Mouse (Mus musculus) heart, postnatal 14 days (tissue): ENCODE results near the gene Casc1. TPM values are rescaled to one million over a fixed set of nuclear protein-coding genes. Genes with fewer than 3 reads are reported as not detected.

ENCODE experiments used
- DNase-seq, 2 experiments: peaks; one replicate each; pipeline ENCODE4 v3.0.0; 2021 to 2022
- intact Hi-C: fragments of 180-260 bp; cut with DNase I; formaldehyde crosslinking; loops from one replicate; pipeline ENCODE4 v1.15.1; 2025
- total RNA-seq, 2 experiments: library from RNA; stranded (reverse); gene quantifications; 2 replicates each; pipeline ENCODE4 v1.2.3; 2021

The Casc1 gene
- total RNA-seq, 2 experiments from 2014 or later, result 0.76 to 0.86 TPM

- DNase-seq, result peak in 1 of 2 experiments; percentile 15
- intact Hi-C loops, result loop anchor here (1.0 to 5.0 kb wide), 2 partner anchors 37 to 131 kb away; no protein-coding TSS in a partner anchor
These were observed 637 bp downstream of the Casc1 start for GRCm38 (mm10) chr6:145210056-145210680.

DNA sequence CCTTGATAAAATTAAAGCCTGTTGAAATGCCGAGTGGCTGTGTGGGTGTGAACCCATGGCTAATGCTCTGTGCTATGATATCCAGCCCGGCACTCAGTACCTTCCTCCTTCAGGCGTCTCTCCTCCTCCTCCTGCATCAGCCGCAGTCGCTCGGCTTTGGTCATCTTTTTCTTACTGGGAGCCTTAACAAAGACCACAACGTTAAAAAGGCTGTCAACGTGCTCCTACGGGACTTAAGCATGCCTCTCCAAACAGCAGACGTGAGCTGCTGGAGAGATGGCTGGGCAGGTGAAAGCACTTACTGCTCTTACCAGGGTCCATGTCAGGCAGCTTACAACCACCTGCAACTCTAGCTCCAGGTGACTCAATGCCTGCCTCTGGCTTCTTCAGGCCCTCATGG is 5.7 kb downstream of the Casc1 start:
- intact Hi-C loops, result no loop called here
- DNase-seq, result no peak

DNA sequence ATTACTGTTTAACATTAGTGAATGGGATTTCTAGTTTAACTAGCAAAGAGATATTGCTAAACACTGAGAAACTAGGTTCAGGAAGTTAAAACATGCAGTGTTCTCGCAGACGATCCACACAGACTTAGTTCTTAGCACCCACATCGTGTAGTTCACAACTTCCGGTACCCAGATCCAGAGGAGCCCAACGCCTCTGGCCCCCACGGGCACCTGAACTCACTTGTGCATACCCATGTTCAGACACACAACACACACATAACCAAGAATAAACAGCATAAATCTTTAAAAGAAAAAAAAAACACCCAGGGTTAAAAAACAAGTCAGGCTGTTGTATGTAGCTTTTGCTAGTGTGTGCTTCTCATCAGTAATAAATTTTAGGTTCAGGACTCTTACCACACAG is 6.4 kb downstream of the Casc1 start:
- DNase-seq, result no peak
- intact Hi-C loops, result no loop called here

- DNase-seq, result no peak
- intact Hi-C loops, result no loop called here
These were observed 8.2 kb downstream of the Casc1 start for GRCm38 (mm10) chr6:145202432-145203125.

- intact Hi-C loops, result no loop called here
- DNase-seq, result no peak
These were observed 12.7 kb downstream of the Casc1 start for GRCm38 (mm10) chr6:145197949-145198686.

DNA sequence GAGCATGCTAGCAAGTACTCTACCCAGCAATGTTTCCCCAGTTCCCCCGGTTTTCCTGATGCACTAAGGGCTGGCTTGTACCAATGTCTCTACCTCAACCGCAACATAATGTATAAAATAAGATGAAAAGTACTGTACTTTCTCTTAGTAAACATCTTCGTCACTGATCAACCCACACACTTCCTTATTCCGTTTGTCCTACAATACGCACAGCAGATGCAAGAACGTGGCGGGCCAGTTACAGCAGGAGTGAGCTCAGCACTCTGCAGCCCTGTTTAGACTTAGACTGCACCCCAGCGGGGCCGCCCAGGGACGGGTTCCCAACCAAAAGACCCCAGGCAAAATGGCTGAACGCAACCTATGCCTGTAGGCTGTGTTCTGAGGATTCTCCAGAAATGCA is 17.4 kb downstream of the Casc1 start:
- no peak for DNase-seq
- intact Hi-C loops, result no loop called here

GRCm38 (mm10) chr6:145193038-145193437 is 17.8 kb downstream of the Casc1 start:
- no peak for DNase-seq
- intact Hi-C loops, result no loop called here

DNA sequence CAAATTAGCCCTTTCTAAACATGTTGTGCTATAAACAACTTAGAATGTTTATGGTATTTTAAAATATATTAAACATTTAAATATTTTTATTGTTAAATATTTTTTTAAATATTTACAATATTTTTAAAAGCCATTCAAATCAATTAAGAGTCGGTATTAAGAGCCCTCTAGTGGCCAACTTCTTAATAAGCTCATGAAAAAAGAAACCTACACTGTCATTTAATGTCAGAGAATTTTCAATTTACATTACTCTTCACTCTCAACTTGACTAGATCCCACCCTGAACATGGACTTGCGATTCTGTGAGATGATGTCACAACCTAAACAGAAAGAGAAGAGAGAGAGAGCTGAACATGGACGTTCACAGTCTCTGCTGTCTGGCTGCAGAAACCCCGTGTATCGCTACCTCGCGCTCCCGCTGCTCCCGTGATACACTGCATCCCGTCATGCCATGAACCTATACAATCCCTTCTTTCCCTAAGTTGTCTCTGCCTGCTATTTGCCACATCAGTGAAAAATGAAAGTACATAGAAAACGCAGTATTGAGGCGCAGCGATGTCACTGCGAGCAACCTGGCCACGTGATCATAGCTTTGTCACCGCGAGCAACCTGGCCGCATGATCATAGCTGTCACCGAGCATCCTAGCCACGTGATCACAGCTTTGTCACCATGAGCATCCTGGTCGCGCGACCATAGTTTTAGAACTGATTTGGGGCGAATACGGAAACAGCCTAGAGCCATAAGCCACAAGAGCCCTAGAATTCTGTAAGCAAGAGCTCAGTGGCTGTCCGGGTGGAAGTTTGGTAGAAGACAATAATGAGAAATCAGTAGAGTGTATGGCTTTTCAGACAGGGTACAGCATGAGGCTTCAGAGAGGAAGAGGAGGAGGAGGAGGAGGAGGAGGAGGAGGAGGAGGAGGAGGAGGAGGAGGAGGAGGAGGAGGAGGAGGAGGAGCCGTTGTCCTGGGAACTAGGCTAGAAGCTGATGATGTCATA is 23.4 kb downstream of the Casc1 start:
- DNase-seq, result no peak
- intact Hi-C loops, result loop anchor here (1.0 kb wide), 1 partner anchor 98 kb away; no protein-coding TSS in a partner anchor

DNA sequence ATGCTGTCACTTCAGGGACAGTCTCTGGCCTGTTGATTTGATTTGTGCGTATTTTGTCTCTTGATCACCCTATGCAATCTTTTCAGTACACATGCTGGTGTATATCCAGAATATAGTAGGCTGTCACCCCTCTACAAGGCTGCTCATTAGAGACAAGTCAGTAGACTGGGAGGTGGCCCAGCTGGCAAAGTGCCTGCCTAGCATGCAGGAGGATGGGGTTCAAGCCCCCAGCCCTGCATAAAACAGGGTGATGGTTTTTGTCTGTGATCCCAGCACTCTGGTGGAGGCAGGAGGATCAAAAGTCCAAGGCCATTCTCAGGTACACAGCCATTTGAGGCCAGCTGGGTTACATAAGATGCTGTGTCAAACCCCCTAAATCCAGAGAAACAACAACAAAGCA is 24.7 kb downstream of the Casc1 start:
- no peak for DNase-seq
- intact Hi-C loops, result no loop called here

DNA sequence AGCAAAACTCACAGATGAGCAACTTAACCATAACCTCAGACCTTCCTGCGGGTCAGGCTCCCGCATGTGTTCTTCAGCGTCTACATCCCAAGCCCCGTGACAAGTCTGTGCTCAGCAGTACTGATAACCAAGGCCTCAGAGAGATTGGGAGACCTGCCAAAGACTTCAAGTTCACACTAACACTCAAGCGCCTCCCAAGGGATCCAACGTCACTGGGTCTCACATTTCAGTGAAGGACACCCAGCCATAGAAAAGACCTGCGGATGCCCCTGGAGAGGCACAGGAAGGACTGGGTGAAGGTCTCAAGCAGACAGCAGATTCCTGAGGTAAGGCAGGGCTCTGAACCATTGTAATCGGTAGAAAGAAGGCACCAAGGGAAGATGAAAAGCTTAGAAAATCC is 28.8 kb downstream of the Casc1 start:
- DNase-seq, result peak; percentile 49 to 70
- intact Hi-C loops, result no loop called here

- peak; percentile 57 to 77 for DNase-seq
- intact Hi-C loops, result loop anchor here (2.0 kb wide), 1 partner anchor 161 kb away; no protein-coding TSS in a partner anchor
These were observed 31.1 kb downstream of the Casc1 start for GRCm38 (mm10) chr6:145179665-145180064.

DNA sequence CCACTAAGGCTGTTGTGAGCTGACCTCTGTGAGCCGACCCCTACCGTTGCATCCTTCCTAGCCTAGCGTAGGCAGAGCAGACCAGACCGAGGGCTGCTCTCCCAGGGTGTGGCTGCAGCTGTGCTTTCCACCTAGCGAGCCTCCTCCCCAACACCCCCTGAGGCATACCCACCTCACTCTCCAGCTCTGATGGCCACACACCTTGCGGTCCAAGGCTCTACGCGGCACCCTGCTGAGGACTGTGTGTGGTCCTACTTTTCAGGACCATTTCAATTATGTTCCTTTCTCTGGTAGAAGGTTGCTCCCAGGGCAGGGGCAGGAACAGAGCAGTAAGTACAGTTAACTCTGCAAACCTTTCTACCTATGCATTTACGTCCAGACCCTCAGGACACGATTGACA is 34.3 kb downstream of the Casc1 start:
- no peak for DNase-seq
- intact Hi-C loops, result no loop called here

DNA sequence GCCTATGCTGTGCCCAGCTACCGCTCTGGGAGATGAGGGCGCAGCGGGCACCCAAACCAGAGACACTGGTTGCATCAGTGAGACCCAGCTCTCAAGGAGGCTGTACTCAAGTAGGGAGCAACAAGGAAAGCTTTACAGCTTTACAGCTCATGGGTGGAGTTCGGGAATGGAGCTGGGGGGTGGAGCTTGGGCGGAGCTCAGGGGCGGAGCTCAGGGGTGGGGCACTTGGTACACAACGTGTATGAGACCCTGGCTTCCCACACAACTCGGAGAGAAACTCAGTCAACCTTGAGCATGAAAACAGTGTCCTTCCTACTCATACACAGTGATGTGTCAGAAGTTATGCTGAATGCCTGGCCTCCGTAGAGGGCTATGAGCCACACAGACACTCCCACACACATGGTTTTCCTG is 35.2 kb downstream of the Casc1 start:
- no peak for DNase-seq
- intact Hi-C loops, result no loop called here

DNA sequence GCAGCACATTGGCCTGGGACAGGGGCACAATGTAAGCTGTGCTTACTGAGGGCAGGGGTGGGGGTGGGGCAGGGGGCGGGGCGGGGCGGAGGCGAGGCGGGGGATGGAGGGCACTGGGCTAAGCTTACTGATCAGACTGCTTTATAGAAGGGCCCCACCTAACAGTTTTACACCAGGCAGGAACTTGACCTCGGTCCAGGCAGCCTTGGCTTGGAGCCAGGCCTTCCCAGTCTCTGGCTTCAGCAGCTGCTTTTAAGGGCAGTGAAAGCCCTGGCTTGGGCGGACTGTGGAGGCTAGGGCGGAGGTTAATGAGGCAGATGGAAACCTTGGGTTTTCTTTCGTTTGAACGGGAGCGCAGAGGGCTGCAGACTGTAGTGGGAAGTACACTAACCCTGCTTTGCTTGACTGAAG is 37.0 kb downstream of the Casc1 start:
- peak; percentile 89 to 91 for DNase-seq
- intact Hi-C loops, result loop anchor here (5.0 kb wide), 1 partner anchor 46 kb away; no protein-coding TSS in a partner anchor

- no peak for DNase-seq
These were observed 38.8 kb downstream of the Casc1 start for GRCm38 (mm10) chr6:145171892-145172606.

GRCm38 (mm10) chr6:145160581-145160980 is 50.2 kb downstream of the Casc1 start:
- no peak for DNase-seq

More at GRCm38 (mm10) chr6:145171892-145172606, 38.8 kb downstream of the Casc1 start:
- intact Hi-C loops, result loop anchor here (5.0 kb wide), 1 partner anchor 45 kb away; no protein-coding TSS in a partner anchor

DNA sequence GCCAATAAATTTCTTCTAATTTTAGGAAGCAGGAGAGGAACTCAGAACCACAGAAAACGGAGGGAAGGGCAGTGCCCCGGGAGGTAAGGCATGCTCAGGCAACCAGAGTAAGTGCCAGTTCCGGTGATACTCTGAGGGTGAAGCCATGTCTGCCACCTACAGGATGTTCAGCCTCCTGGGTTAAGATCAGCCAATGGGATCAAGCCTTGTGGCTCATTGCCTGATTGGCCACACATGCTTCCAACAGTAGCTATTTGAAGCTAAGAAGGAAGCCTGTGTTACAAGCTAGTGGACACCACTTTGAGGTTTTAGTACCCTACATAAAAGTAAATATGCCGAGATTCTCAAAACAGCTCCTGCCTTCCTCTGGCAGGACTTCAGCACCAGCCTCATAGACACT is 52.2 kb downstream of the Casc1 start:
- intact Hi-C loops, result no loop called here
- DNase-seq, result no peak

More at GRCm38 (mm10) chr6:145160581-145160980, 50.2 kb downstream of the Casc1 start:
- intact Hi-C loops, result no loop called here

DNA sequence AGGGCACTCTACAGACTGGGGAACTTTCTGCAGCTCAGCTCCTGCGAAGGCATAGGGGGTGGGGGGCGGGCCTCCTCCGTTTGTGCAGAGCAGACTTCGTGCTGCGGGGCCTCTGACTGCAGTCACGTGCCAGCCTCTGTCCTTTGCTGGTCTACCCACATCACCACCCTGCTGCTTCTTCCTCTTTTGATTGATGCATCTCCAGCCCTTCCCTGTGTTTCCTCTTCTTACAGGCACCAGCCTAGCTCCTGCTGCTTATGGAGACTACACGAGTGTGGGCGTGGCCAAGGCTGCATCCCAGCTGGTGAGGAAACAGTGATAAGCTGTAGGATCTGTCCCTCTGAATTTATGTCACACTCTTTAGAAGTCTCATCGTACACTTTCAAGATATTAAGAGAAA is 61.8 kb downstream of the Casc1 start:
- peak in 1 of 2 experiments; percentile 13 for DNase-seq

GRCm38 (mm10) chr6:145147716-145148115 is 63.1 kb downstream of the Casc1 start:
- intact Hi-C loops, result no loop called here
- no peak for DNase-seq

More for the DNA sequence above, 61.8 kb downstream of the Casc1 start:
- intact Hi-C loops, result no loop called here
